Mouse (Mus musculus) liver, postnatal 0 days (tissue): Measurements from ENCODE around the gene Tstd3.

Source experiments
- CTCF ChIP-seq: sonication (generic); IDR thresholded peaks from 2 replicates; pipeline ENCODE4 v1.5.1; 2016; ENCODE audit warnings: antibody characterized with exemption, low read depth
- EP300 ChIP-seq: IDR thresholded peaks from 2 replicates; pipeline ENCODE4 v1.6.1; 2016; ENCODE audit warnings: antibody characterized with exemption, low read depth, mild to moderate bottlenecking

DNA sequence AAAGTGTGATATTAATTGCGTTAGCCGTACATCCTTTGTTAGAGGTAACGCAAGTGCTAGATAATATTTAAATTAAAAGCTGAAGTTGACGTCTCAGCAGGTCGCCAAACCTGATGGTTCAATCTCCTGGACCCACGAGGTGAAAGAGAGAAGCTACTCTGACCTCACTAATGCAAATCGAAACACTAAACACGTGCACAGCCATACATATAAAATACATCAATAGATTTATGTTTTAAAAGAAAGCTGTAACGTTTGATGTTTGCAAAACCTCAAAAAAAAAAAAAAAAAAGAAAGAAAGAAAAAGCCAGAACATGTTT lies 9.9 kb upstream of the Tstd3 start:
- TF ChIP-seq CTCF = no peak
- TF ChIP-seq EP300 = no peak
